Mouse (Mus musculus): Measurements from ENCODE around the gene Olfr593. TPM values are rescaled to one million over a fixed set of nuclear protein-coding genes. Genes with fewer than 3 reads are reported as not detected.
"Not testable (repeated sequence)": the region's sequence is repeated elsewhere in the genome, so short reads cannot be mapped to it uniquely, and the experiment has no call there.

Olfr593 gene
- total RNA-seq (2021), result not detected

- DNase-seq, result no peak
Measured at GRCm38 (mm10) chr7:103211562-103211961, at the start of gene Olfr593. Gene Olfr593, plus strand, starts transcription at chr7:103211862.

- DNase-seq, result no peak
Measured at GRCm38 (mm10) chr7:103169697-103170096, 42.0 kb upstream of the Olfr593 start.

- DNase-seq, result no peak
Measured at GRCm38 (mm10) chr7:103178240-103178639, 33.4 kb upstream of the Olfr593 start, which contains the start of gene Olfr591. Gene Olfr591, minus strand, starts transcription at chr7:103178340.

GRCm38 (mm10) chr7:103184503-103184902 lies 27.2 kb upstream of the Olfr593 start, which contains the start of gene Olfr592:
Gene Olfr592, plus strand, starts transcription at chr7:103184803.
- not testable (repeated sequence) for DNase-seq

GRCm38 (mm10) chr7:103212050-103212449 lies 388 bp downstream of the Olfr593 start:
- not testable (repeated sequence) for DNase-seq

- no peak for DNase-seq
Measured at GRCm38 (mm10) chr7:103216696-103217095, 5.0 kb downstream of the Olfr593 start, which contains the start of gene Olfr594. Gene Olfr594, plus strand, starts transcription at chr7:103216996.

GRCm38 (mm10) chr7:103252405-103252804 lies 40.7 kb downstream of the Olfr593 start, which contains the start of gene Usp17ld:
Gene Usp17ld, minus strand, starts transcription at chr7:103252505.
- not testable (repeated sequence) for DNase-seq

Small RNAs within 50 kb of the gene (microRNA-seq; reads per million reads assigned to microRNA genes)
- 0 reads per million in 2 experiments for gene Gm25171

Other genes starting within 250 kb of the Olfr593 start
- not detected for gene Olfr576, start 249.2 kb upstream of the Olfr593 start, total RNA-seq (2021)
- not detected for gene Olfr577, start 235.9 kb upstream of the Olfr593 start, total RNA-seq (2021)
- not detected for gene Olfr578, start 222.5 kb upstream of the Olfr593 start, total RNA-seq (2021)
- not detected for gene Olfr582, start 173.8 kb upstream of the Olfr593 start, total RNA-seq (2021)
- not detected for gene Olfr583, start 160.6 kb upstream of the Olfr593 start, total RNA-seq (2021)
- gene Olfr584, start 130.0 kb upstream of the Olfr593 start, total RNA-seq (2021), result not detected
- gene Olfr585, start 114.1 kb upstream of the Olfr593 start, total RNA-seq (2021), result not detected
- gene Olfr586, start 86.2 kb upstream of the Olfr593 start, total RNA-seq (2021), result not detected
- not detected for gene Olfr588-ps1, start 71.0 kb upstream of the Olfr593 start, total RNA-seq (2021)
- not detected for gene Olfr589, start 55.5 kb upstream of the Olfr593 start, total RNA-seq (2021)
- gene Olfr591, start 33.5 kb upstream of the Olfr593 start, total RNA-seq (2021), result not detected
- gene Olfr592, start 27.1 kb upstream of the Olfr593 start, total RNA-seq (2021), result not detected
- gene Olfr594, start 5.1 kb downstream of the Olfr593 start, total RNA-seq (2021), result not detected
- gene Usp17ld, start 40.6 kb downstream of the Olfr593 start, total RNA-seq (2021), result not detected
- not detected for gene Olfr596, start 93.8 kb downstream of the Olfr593 start, total RNA-seq (2021)
- not detected for gene Olfr597, start 104.5 kb downstream of the Olfr593 start, total RNA-seq (2021)
- not detected for gene Olfr598, start 111.7 kb downstream of the Olfr593 start, total RNA-seq (2021)
- gene Olfr599, start 124.1 kb downstream of the Olfr593 start, total RNA-seq (2021), result not detected
- not detected for gene Olfr600, start 137.8 kb downstream of the Olfr593 start, total RNA-seq (2021)
- not detected for gene Olfr601, start 150.8 kb downstream of the Olfr593 start, total RNA-seq (2021)
- not detected for gene Olfr603, start 174.3 kb downstream of the Olfr593 start, total RNA-seq (2021)
- under 1 TPM in 1 of 2 experiments, not detected in 1; 0.21 TPM for gene Usp17lc, start 203.2 kb downstream of the Olfr593 start, total RNA-seq (2021)
- gene Olfr605, start 233.6 kb downstream of the Olfr593 start, total RNA-seq (2021), result not detected
- not detected for gene Olfr606, start 237.2 kb downstream of the Olfr593 start, total RNA-seq (2021)